Mouse (Mus musculus) CD4-positive, CD25-positive, alpha-beta regulatory T cell, adult 9 weeks (primary cell): ENCODE measurements around the gene Ap1m1. TPM values are rescaled to one million over a fixed set of nuclear protein-coding genes. Genes with fewer than 3 reads are reported as not detected.

Experiments used
- polyA plus RNA-seq: library from polyadenylated mRNA; unstranded; fragments of 100-300 nt; shearing (Covaris generic); gene quantifications from one replicate; pipeline ENCODE4 v1.2.1, GENCODE M21; 2017

The Ap1m1 gene
- 194 TPM for polyA plus RNA-seq

GRCm38 (mm10) chr8:72239499-72240402 lies at the start of gene Ap1m1:
Gene Ap1m1, plus strand, starts transcription at chr8:72240018.

DNA sequence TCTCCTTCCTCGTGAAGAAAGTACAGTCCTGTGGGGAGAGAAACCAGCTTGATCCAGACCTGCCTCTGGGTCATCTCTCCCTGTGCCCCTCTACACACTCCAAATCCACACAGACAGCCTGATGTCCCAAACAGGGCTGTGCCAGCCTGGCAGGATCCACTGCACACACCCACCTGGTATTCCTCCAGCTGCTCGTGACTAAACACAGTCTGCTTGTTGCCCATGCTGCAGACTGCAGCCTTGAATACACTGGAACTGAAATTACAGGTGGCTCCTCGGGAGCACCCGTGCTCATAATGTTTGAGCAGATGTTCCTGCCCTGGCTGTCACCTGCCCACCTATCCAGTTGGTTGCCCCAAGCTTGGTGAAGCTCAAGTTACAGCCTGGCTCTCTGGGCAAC lies 27.1 kb upstream of the Ap1m1 start, which contains the start of gene Cib3:
Gene Cib3 (minus strand): TSS at position 87 of the 400 bp plus-strand sequence.

GRCm38 (mm10) chr8:72213536-72213935 lies 26.3 kb upstream of the Ap1m1 start, which contains the start of gene Gm11034:
Gene Gm11034, minus strand, starts transcription at chr8:72213636.

DNA sequence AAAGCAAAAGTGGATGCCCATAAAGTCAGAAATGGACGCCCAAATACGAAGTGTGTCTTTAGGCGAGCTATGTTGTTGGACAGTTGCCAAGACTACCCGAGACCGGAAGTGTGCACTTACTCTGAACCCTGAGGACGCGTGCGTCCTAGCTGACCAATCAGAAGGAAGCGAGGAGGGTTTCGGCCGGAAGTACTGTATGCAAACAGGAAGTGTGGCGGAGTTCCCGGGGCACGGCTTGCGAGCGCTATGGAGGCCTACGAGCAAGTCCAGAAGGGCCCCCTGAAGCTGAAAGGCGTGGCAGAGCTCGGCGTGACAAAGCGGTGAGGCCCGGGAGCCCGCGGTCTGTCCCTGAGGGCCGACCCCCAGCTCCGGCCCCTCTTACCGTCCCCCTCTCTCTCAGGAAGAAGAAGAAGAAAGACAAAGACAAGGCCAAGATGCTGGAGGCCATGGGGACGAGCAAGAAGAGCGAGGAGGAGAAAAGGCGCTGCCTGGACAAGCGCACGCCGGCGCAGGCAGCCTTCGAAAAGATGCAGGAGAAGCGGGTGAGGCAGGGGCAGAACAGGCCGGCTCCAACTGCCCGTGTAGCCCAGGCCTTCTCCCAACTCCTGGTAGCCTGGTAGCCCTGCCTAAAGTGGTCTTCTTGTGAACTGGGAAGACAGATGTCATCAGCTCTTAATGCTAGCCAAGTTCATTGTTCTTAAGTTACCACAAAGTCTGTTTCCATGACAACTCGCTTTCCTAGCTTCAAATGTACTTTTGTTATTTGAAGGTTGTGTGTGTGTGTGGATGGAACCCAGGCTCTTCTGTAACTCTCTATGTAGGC lies 20.1 kb upstream of the Ap1m1 start, which contains the start of gene Fam32a:
Gene Fam32a (plus strand): TSS at position 190 of the 823 bp plus-strand sequence.

DNA sequence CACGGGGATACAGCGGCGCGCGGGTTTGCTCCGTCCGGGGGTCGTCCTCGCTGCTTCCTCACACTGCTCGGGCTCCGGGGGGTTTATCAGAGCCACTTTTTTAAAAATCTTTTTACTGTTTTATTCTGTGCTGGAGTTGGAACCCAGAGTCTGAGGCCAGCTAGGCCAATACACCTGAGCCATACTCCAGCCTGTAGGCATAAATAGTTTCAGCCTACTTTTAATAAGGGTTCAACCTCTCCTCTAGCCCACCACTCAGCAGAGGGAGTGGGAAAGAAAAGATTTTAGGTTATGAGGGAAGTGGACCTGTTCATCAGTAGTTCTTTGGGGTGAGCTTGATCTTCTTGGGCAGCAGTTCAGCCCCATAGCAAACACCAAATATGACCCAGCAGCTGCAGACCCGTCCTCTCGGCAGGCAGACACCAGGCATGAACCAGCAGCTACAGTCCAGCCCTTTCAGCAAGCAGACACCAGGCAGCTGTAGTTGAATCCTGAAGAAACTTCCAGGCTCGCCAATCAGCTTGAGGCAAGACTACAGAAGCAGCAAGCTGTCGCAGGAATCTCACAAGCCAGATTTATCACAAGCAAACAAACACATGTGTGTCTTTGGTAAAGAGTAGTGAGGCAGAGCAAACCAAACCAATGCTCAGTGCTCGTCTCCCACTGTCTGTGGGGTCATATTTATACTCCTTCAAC lies 65.5 kb downstream of the Ap1m1 start, which contains the start of gene Gm10282:
Gene Gm10282 (minus strand): TSS at position 51 of the 696 bp plus-strand sequence.

Other genes starting within 250 kb of the Ap1m1 start
- gene Cyp4f18, start 230.4 kb upstream of the Ap1m1 start, polyA plus RNA-seq = 0.92 TPM
- not detected for gene Olfr372, start 198.8 kb upstream of the Ap1m1 start, polyA plus RNA-seq
- 0.26 TPM for gene Olfr373, start 156.8 kb upstream of the Ap1m1 start, polyA plus RNA-seq
- gene Olfr374, start 133.0 kb upstream of the Ap1m1 start, polyA plus RNA-seq = 0.19 TPM
- 240 TPM for gene Tpm4, start 105.0 kb upstream of the Ap1m1 start, polyA plus RNA-seq
- 226 TPM for gene Rab8a, start 78.8 kb upstream of the Ap1m1 start, polyA plus RNA-seq
- gene Hsh2d, start 50.4 kb upstream of the Ap1m1 start, polyA plus RNA-seq = 35.8 TPM
- 0.14 TPM for gene Cib3, start 27.2 kb upstream of the Ap1m1 start, polyA plus RNA-seq
- not detected for gene Gm11034, start 26.4 kb upstream of the Ap1m1 start, polyA plus RNA-seq
- gene Fam32a, start 20.3 kb upstream of the Ap1m1 start, polyA plus RNA-seq = 123 TPM
- 3.9 TPM for gene Gm10282, start 65.2 kb downstream of the Ap1m1 start, polyA plus RNA-seq
- gene Klf2, start 79.0 kb downstream of the Ap1m1 start, polyA plus RNA-seq = 15.6 TPM
- 53.4 TPM for gene Eps15l1, start 181.4 kb downstream of the Ap1m1 start, polyA plus RNA-seq
- gene Calr3, start 203.9 kb downstream of the Ap1m1 start, polyA plus RNA-seq = 0.88 TPM
- gene 1700030K09Rik, start 203.9 kb downstream of the Ap1m1 start, polyA plus RNA-seq = 10.5 TPM
- 125 TPM for gene Cherp, start 235.2 kb downstream of the Ap1m1 start, polyA plus RNA-seq